Mouse (Mus musculus) left cerebral cortex, adult 9 months (tissue): ENCODE results near the gene B4galt2.

Experiments used
- DNase-seq, 2 experiments: peaks; one replicate each; pipeline ENCODE4 v3.0.0; 2022; ENCODE audit warnings: low spot score in 2 of 2

Gene B4galt2

DNA sequence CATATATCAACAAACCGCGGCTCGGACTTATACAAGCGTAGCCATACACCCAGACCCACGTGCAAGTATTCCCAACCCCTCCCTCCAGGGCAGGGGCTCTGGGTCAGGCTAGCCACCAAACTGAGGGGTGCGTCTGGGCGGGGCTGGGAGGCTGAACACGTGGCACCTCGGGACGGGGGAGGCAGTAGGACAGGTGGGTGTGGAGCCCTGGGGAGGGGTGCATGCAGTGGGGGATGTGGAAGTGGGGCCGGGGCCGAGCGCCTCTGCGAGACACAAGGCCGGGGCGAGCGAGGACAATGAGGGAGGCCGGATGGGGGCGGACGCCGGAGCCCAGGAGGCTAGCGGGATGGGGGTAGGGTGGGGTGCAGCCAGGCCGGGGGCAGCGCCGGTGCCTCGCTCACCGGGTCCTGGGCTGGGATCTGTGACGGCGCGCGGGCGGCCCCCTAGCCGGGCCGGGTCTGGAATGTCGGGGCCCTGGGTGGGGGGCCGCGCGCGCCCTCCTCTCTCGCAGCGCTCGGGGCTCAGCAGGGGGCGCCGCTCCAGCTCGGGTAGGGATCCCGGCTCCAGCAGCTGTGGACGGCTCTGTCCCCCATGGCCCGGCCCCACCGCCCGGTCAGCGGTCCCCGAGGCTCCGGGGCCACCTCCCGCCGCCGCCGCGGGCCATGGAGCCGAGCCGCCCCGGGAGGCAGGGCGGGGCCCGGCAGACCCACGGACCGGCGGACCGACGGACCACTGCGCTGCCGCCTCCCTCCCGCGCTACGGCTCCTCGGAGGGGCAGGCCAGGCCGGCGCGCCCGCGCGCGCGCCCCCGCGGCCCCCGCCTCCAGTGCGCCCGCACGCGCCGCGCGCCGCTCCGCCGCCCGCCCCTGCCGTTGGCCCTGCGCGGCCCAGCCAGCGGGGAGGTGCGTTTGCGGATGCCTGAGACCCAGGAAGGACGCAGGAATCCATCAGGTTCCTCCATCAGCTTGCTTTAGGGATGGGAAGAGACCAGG is at the start of gene B4galt2:
TSS of gene B4galt2 (minus strand) at position 787 of the 991 bp plus-strand sequence.
- peak in 1 of 2 experiments; percentile 55 for DNase-seq

DNA sequence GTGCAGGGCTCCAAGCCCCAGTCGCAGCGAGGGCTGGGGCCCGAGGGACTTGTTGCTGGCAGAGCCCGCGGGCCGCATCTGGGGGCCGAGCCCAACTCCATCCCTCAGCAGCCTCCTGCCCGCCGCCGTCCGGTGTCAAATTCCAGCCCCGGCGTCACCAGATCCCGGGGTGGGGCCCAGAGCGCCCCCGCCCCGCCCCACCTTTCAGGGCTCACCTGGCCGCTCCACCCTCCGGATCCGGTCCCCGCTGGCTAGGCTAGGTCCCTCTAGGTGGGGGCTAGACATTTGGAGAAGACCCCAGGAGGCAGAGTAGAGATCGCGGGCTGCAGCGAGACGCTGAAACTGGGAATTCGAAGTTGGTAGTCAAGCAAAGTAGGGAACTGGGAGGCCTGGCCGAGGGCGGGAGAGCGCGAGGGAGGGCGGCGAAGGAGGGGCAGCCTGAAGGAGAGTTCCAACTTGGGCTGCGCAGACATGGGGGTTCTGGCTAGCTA is 46.1 kb upstream of the B4galt2 start, which contains the start of gene Artn:
TSS of gene Artn (minus strand) at position 373 of the 491 bp plus-strand sequence.
- DNase-seq: no peak

GRCm38 (mm10) chr4:117928699-117929241 is 45.5 kb upstream of the B4galt2 start:
- no peak for DNase-seq

DNA sequence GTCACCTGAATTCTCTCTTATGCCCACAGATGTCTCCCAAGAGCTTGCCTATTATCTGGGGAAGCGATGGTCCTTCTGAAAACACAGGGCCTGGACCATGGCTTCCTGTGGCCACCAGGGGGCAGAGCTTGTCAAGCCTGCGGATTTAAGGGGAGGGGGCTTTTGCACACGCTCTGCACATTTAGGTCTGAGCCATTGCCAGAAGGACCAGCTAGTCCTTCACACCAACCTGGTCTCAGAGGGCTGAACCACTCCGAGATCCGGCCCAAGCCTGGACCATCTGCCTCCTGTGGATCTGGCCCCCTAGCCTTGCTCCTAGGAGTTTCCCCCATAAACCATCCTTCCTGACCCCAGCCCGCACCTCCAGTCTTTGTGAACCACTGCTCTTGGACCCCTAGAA is 44.9 kb upstream of the B4galt2 start:
- no peak for DNase-seq

DNA sequence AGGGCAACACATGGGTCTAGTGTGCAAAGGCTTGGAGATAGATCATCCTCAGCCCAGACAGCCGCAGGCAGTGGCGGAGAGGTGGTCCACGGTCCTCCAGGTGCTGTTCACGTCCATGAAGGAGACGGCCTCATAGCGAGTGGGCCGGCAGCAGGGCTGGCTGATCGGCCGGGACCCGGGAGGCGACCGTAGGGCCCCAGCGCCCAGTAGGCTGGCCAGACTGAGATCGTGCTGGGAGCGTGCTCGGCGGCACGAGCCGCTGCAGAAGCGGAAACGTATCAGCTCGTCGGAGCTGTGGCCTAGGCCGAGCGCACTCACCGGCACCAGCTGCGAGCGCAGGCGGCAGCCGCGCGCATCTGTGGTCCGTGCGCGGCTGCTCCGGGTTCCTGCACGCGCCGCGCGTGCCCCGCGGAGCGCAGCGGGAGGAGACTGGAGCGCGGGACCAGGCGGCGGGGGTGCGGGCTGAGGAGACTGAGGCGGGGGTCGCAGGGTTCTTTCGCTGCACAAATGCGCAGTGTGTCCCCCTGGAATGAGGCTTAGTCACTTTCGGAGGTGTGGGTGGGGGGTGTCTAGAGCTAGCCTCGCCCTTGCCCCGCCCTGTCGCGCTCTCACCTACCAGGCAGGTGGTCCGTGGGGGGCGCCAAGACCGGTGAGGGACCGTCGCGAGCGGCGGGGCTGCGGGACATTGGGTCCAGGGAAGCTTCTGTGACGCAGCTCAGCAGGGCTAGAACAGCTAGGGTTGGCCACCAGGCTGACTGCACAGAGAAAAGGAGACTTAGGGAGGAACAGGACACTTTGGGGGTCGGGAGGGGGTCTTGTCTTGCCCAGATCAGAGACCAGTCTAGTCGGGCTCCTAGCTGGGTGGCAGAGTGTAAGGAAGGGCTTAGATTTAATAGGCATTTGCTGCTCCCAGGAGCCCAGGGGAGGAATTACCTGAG is 43.5 kb upstream of the B4galt2 start:
- DNase-seq: peak in 1 of 2 experiments; percentile 58

DNA sequence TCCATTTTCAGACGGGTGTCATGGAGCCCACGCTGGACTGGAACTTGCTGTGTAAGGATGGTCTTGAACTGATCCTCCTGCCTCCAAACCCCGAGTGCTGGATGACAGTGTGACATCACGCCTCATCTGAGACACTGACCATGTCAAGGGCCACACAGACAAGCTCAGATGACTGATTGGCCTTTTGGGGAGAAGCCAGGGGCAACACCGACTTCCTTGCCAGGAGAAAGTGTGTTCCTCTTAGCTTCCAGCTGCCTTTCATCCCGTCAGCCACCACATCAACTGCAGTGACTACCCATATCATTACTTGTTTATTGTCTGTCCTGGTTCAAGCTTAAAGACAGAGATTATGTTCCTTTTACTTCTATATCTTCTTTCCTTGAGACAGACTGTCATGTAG is 41.6 kb upstream of the B4galt2 start:
- DNase-seq: no peak

DNA sequence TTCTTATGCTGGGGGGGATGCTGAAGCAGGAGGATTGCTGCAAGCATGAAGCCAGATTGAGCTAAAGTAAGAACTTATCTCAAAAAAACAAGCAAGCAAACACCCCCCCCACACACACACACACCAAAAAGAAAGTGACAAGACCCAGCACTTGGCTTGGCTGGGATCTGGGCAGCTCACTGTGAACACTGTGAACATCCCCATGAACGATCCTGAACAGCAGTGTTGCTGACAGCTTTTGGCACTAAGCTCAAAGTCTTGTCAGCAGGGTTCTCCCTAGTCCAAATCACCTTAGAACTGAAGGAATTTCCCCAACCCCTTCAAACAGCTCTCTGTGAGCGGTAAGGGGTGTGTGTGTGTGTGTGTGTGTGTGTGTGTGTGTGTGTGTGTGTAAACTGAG is 40.2 kb upstream of the B4galt2 start:
- DNase-seq: no peak

GRCm38 (mm10) chr4:117921358-117921757 is 38.1 kb upstream of the B4galt2 start:
- no peak for DNase-seq

DNA sequence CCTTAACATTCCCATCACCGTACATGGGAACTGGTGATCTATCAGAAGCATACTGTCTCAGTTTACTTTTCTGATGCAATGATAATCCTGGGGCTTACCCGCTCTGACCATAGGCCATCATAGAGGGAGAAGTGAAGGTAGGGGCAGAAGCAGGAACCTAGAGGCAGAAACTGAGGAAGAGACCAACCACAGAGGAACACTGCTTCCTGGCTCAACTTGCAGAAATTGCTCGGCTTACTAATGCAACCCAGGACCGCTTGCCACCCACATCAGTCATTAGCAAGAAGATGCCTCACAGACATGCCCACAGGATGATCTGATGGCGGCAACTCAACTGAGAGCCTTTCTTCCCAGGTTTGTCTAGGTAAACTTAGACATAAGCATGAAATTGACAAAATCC is 35.5 kb upstream of the B4galt2 start:
- no peak for DNase-seq

- no peak for DNase-seq
Observed at GRCm38 (mm10) chr4:117918261-117918660, 35.0 kb upstream of the B4galt2 start.

DNA sequence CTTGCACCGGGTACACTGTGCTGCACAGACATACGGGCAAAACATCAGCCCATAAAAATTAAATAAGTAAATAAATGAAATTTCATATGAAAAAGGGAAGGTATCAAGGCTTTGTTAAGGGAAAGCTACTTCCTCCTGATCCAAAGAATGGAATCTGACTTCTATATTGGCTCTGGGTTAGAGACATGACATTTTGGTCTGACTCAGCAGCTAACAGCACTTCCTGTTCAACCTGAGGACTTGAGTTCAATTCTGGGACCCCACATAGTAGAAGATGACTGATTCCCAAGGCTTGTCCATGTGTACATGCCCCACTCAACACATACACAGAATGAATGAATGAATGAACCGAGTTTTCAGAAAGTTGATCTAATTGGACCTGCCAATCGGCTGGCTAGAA is 34.6 kb upstream of the B4galt2 start:
- DNase-seq: no peak

- no peak for DNase-seq
Observed at GRCm38 (mm10) chr4:117917402-117917801, 34.1 kb upstream of the B4galt2 start.

DNA sequence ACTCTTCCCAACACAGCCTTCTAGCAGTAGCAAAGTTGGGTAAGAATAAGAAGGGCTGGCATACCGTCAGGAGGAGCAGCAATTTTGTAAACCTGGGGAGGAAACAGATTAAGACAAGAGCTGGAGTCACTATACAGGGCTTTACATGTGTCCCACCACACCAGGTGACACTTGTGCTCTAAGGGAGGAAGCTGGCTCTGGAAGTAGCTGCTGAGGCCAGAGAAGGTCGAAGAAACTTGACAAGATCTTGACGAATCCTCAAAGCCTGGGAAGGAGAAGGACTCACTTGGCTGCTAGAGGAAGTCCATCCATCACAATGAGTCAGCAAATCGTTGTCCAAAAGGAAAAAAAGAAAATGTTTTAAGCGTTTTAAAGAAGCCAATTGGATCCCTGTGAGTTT is 33.1 kb upstream of the B4galt2 start:
- DNase-seq: no peak

GRCm38 (mm10) chr4:117915489-117916105 is 32.3 kb upstream of the B4galt2 start:
- no peak for DNase-seq

GRCm38 (mm10) chr4:117914591-117915442 is 31.5 kb upstream of the B4galt2 start, which contains the start of gene Ipo13:
TSS of gene Ipo13 (minus strand) at chr4:117914999.
- peak; percentile 78 to 91 for DNase-seq

- DNase-seq: no peak
Observed at GRCm38 (mm10) chr4:117914031-117914430, 30.7 kb upstream of the B4galt2 start.

DNA sequence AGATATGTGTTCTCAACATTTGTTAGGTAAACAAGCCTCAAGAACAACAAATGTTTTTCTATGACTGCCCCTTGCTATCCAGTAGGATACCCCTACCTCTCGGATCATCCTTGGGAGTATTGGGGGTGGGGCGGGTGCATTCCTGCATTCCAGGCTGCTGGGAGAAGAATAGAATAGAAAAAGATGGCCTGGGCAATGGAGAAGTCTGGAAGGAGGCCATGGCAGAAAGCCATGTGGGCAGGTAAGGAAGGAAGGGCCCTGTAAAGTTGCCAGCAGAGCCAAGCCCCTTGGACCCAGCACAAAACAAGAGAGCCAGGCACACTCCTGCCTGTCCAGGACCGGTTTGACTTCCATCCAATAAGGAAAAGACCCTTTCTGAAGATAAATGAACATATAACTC is 30.1 kb upstream of the B4galt2 start:
- no peak for DNase-seq

- DNase-seq: no peak
Observed at GRCm38 (mm10) chr4:117912685-117913273, 29.5 kb upstream of the B4galt2 start.

- no peak for DNase-seq
Observed at GRCm38 (mm10) chr4:117912131-117912561, 28.9 kb upstream of the B4galt2 start.
